12 mouse cellular contexts compared by ENCODE assay signal in the genomic region with DNA sequence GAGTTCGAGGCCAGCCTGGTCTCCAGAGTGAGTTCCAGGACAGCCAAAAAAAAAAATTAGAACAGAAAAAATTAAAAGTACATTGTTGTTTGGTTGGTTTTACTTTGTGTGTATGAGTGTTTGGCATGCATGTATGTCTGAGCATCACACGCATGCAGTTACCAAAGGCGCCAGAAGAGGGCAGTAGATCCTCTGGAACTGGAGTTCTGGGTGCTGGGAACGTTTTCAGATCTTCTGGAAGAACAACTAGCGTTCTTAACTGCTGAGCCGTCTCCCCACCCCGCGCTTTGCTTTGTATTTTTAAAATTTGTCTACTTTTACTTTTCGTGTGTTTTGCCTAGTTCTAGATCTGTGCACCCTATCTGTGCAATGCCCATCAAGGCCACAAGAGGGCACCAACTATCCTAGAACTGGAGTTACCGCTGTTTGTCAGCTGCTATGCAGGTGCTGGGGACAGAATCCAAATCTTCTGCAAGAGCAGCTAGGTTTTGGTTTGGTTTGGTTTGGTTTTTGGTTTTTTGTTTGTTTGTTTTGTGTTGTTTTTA.
DNase-seq lines count a peak whose midpoint lies in the region; ATAC-seq and TF ChIP-seq lines count a peak whose summit lies in the region.
"Had no signal": no experiment of that assay in that cellular context is flagged by ENCODE, and none has a peak within 500 bp of the region (broad histone marks: within the 10 kb centered on the region; RNA-seq: fewer than 3 reads in every experiment).

No protein-coding gene starts in this region.

- WGBS in intestine, postnatal 0 days: 68% methylated on average over 10 of the region's 10 CpGs
- 72% methylated on average over 10 of the region's 10 CpGs for WGBS in intestine, embryonic 15.5 days
- WGBS in stomach, postnatal 0 days: 77% methylated on average over 10 of the region's 10 CpGs
- 75% methylated on average over 10 of the region's 10 CpGs for WGBS in forebrain, embryonic 14.5 days
- WGBS in embryonic facial prominence, embryonic 10.5 days: 69% methylated on average over 10 of the region's 10 CpGs

- H3K4me3 ChIP-seq in intestine, postnatal 0 days (ENCODE audit: low read depth, low read length): no peak overlapping the region
- H3K4me3 ChIP-seq in intestine, embryonic 15.5 days (replicated peaks): no peak overlapping the region
- H3K4me3 ChIP-seq in G1E (ENCODE audit: low read depth, low read length): no peak overlapping the region
- H3K4me3 ChIP-seq in stomach, postnatal 0 days (ENCODE audit: low read depth, low read length): no peak overlapping the region
- no peak overlapping the region for H3K4me3 ChIP-seq in forebrain, embryonic 14.5 days (ENCODE audit: low read depth, low read length)
- H3K4me3 ChIP-seq in embryonic facial prominence, embryonic 10.5 days: no peak overlapping the region
- H3K4me3 ChIP-seq: liver, embryonic 15.5 days had no signal

- no peak overlapping the region for H3K27ac ChIP-seq in intestine, postnatal 0 days (ENCODE audit: low read depth, low read length)
- no peak overlapping the region for H3K27ac ChIP-seq in intestine, embryonic 15.5 days
- no peak overlapping the region for H3K27ac ChIP-seq in stomach, postnatal 0 days (replicated peaks)
- no peak overlapping the region for H3K27ac ChIP-seq in forebrain, embryonic 14.5 days (ENCODE audit: low read depth, low read length)
- H3K27ac ChIP-seq in embryonic facial prominence, embryonic 10.5 days (replicated peaks): no peak overlapping the region
- H3K27ac ChIP-seq: liver, embryonic 15.5 days had no signal

- H3K4me1 ChIP-seq in intestine, postnatal 0 days (replicated peaks; ENCODE audit: control insufficient read depth, insufficient read depth, low read length): no peaks in the 10 kb centered on the region
- H3K4me1 ChIP-seq in intestine, embryonic 15.5 days (replicated peaks): no peaks in the 10 kb centered on the region
- H3K4me1 ChIP-seq in G1E (ENCODE audit: insufficient read depth, low read depth, low read length): no peaks in the 10 kb centered on the region
- H3K4me1 ChIP-seq in stomach, postnatal 0 days (replicated peaks; ENCODE audit: control insufficient read depth, insufficient read depth): no peaks in the 10 kb centered on the region
- H3K4me1 ChIP-seq in forebrain, embryonic 14.5 days (ENCODE audit: control insufficient read depth, insufficient read depth, low read length): no peaks in the 10 kb centered on the region
- peaks cover 10% of the 10 kb centered on the region; the same call in 1 of the 2 replicates for H3K4me1 ChIP-seq in embryonic facial prominence, embryonic 10.5 days
- H3K4me1 ChIP-seq: liver, embryonic 15.5 days had no signal

- H3K27me3 ChIP-seq in intestine, postnatal 0 days (replicated peaks; ENCODE audit: control insufficient read depth, insufficient read depth, low read length): no peaks in the 10 kb centered on the region
- no peaks in the 10 kb centered on the region for H3K27me3 ChIP-seq in intestine, embryonic 15.5 days (replicated peaks)
- H3K27me3 ChIP-seq in G1E (ENCODE audit: insufficient read depth, low read length): no peaks in the 10 kb centered on the region
- no peaks in the 10 kb centered on the region for H3K27me3 ChIP-seq in stomach, postnatal 0 days (ENCODE audit: control insufficient read depth, insufficient read depth, low read length)
- H3K27me3 ChIP-seq in forebrain, embryonic 14.5 days (replicated peaks; ENCODE audit: control insufficient read depth, insufficient read depth, low read length): no peaks in the 10 kb centered on the region
- 0 out of 2 replicates have a peak, but pooled peaks cover 15% of the 10 kb centered on the region for H3K27me3 ChIP-seq in embryonic facial prominence, embryonic 10.5 days (replicated peaks; ENCODE audit: low read depth, poor library complexity, severe bottlenecking)
- H3K27me3 ChIP-seq: liver, embryonic 15.5 days had no signal

- no peak overlapping the region for H3K9ac ChIP-seq in intestine, postnatal 0 days (ENCODE audit: low read depth, low read length)
- H3K9ac ChIP-seq in intestine, embryonic 15.5 days: no peak overlapping the region
- no peak overlapping the region for H3K9ac ChIP-seq in stomach, postnatal 0 days (ENCODE audit: low read length)
- H3K9ac ChIP-seq in forebrain, embryonic 14.5 days (ENCODE audit: low read length): no peak overlapping the region
- H3K9ac ChIP-seq: liver, embryonic 15.5 days had no signal

- H3K36me3 ChIP-seq in intestine, postnatal 0 days (ENCODE audit: control insufficient read depth, insufficient read depth): no peaks in the 10 kb centered on the region
- no peaks in the 10 kb centered on the region for H3K36me3 ChIP-seq in intestine, embryonic 15.5 days
- no peaks in the 10 kb centered on the region for H3K36me3 ChIP-seq in G1E (replicated peaks)
- no peaks in the 10 kb centered on the region for H3K36me3 ChIP-seq in stomach, postnatal 0 days (ENCODE audit: control insufficient read depth, insufficient read depth, low read length)
- H3K36me3 ChIP-seq in forebrain, embryonic 14.5 days (ENCODE audit: control insufficient read depth, insufficient read depth, low read length): no peaks in the 10 kb centered on the region
- no peaks in the 10 kb centered on the region for H3K36me3 ChIP-seq in embryonic facial prominence, embryonic 10.5 days (replicated peaks)
- H3K36me3 ChIP-seq: liver, embryonic 15.5 days had no signal

- TF ChIP-seq EP300 in stomach, postnatal 0 days (optimal IDR thresholded peaks at IDR 0.05): no peak

- ATAC-seq in intestine, postnatal 0 days: no peak
- ATAC-seq in intestine, embryonic 15.5 days: no peak
- ATAC-seq in G1E (ENCODE audit: extremely low read depth, insufficient number of reproducible peaks, low FRiP score, poor library complexity, severe bottlenecking): no peak
- ATAC-seq in stomach, postnatal 0 days (ENCODE audit: low FRiP score, low TSS enrichment): no peak
- ATAC-seq in forebrain, embryonic 14.5 days: no peak

- H3K4me2 ChIP-seq in intestine, postnatal 0 days (replicated peaks; ENCODE audit: low read depth): no peak overlapping the region
- H3K4me2 ChIP-seq in intestine, embryonic 15.5 days (replicated peaks): no peak overlapping the region
- no peak overlapping the region for H3K4me2 ChIP-seq in stomach, postnatal 0 days (replicated peaks; ENCODE audit: low read depth)
- H3K4me2 ChIP-seq in forebrain, embryonic 14.5 days (ENCODE audit: low read length): no peak overlapping the region
- H3K4me2 ChIP-seq: liver, embryonic 15.5 days had no signal

- H3K9me3 ChIP-seq in intestine, postnatal 0 days (ENCODE audit: control insufficient read depth): no peaks in the 10 kb centered on the region
- H3K9me3 ChIP-seq in intestine, embryonic 15.5 days: no peaks in the 10 kb centered on the region
- no peaks in the 10 kb centered on the region for H3K9me3 ChIP-seq in G1E (replicated peaks)
- H3K9me3 ChIP-seq in stomach, postnatal 0 days (ENCODE audit: control insufficient read depth, low read length): no peaks in the 10 kb centered on the region
- H3K9me3 ChIP-seq in forebrain, embryonic 14.5 days (replicated peaks; ENCODE audit: control insufficient read depth, low read length): no peaks in the 10 kb centered on the region
- H3K9me3 ChIP-seq in embryonic facial prominence, embryonic 10.5 days: no peaks in the 10 kb centered on the region
- H3K9me3 ChIP-seq: liver, embryonic 15.5 days had no signal

- DNase-seq in lung, postnatal 36 days: peak; percentile 2
- DNase-seq in lung, adult 18-20 months: no peak
- no peak for DNase-seq in G1E (ENCODE audit: low spot score)
- DNase-seq in stomach, postnatal 0 days (ENCODE audit: low spot score): no peak
- no peak for DNase-seq in forebrain, embryonic 14.5 days (ENCODE audit: low spot score)
- no peak for DNase-seq in embryonic facial prominence, embryonic 10.5 days (ENCODE audit: low spot score)
- DNase-seq: cerebellum, adult 2 months; heart, postnatal 10 days; right cerebral cortex, postnatal 14 days had no signal

- TF ChIP-seq CTCF in intestine, postnatal 0 days (IDR thresholded peaks at IDR 0.05; ENCODE audit: low read depth): peak; percentile 38
- peak; percentile 17; the same call in 1 of the 2 replicates for TF ChIP-seq CTCF in G1E (IDR thresholded peaks at IDR 0.05; ENCODE audit: low read depth, low read length)
- TF ChIP-seq CTCF in stomach, postnatal 0 days (IDR thresholded peaks at IDR 0.05; ENCODE audit: low read depth): peak; percentile 38
